Mouse (Mus musculus) kidney, adult 10 weeks (tissue): Measurements from ENCODE around the gene Gm3696. TPM values are rescaled to one million over a fixed set of nuclear protein-coding genes. Genes with fewer than 3 reads are reported as not detected.

Experiments used
- polyA plus RNA-seq: library from polyadenylated mRNA; stranded (reverse); fragments of 350-450 nt; fragmentation: Illumina TruSeq; extraction: RNeasy Lipid Tissue Mini Kit (QIAGEN cat#74804); gene quantifications from one replicate; pipeline ENCODE4 v1.2.3, GENCODE M21; 2014; ENCODE audit warnings: low read depth, low replicate concordance

The Gm3696 gene
- polyA plus RNA-seq, result not detected

GRCm38 (mm10) chr14:7100521-7100920, at the start of gene Gm3696:
Gene Gm3696 (minus strand): TSS chr14:7100621.

GRCm38 (mm10) chr14:7125312-7125711, 24.9 kb upstream of the Gm3696 start, which contains the start of gene Gm6676:
Gene Gm6676 (minus strand): TSS chr14:7125412.

GRCm38 (mm10) chr14:7044870-7045269, 55.6 kb downstream of the Gm3696 start, which contains the start of gene Gm3685:
Gene Gm3685 (minus strand): TSS chr14:7044970.

Other genes starting within 250 kb of the Gm3696 start
- gene Gm3667, start 210.7 kb downstream of the Gm3696 start, polyA plus RNA-seq, result not detected
- gene Gm6356, start 126.8 kb downstream of the Gm3696 start, polyA plus RNA-seq, result not detected
- not detected for gene Gm10406, start 73.2 kb downstream of the Gm3696 start, polyA plus RNA-seq
- gene Gm3685, start 55.7 kb downstream of the Gm3696 start, polyA plus RNA-seq, result not detected
- gene Gm6676, start 24.8 kb upstream of the Gm3696 start, polyA plus RNA-seq, result not detected
- gene Gm3512, start 73.9 kb upstream of the Gm3696 start, polyA plus RNA-seq, result 1.7 TPM
- gene Gm16434, start 93.9 kb upstream of the Gm3696 start, polyA plus RNA-seq, result not detected
- not detected for gene Gm3727, start 164.1 kb upstream of the Gm3696 start, polyA plus RNA-seq
- gene Gm3739, start 214.4 kb upstream of the Gm3696 start, polyA plus RNA-seq, result not detected
- gene Gm5797, start 231.8 kb upstream of the Gm3696 start, polyA plus RNA-seq, result not detected